Mouse (Mus musculus) stomach, embryonic 15.5 days (tissue): ENCODE data around the gene Ccr4. TPM values are rescaled to one million over a fixed set of nuclear protein-coding genes. Genes with fewer than 3 reads are reported as not detected.
"Not testable (repeated sequence)": the region's sequence is repeated elsewhere in the genome, so short reads cannot be mapped to it uniquely, and the experiment has no call there.

Experiments
- ATAC-seq: fragments of 200-750 bp; cut with Nextera tagmentation; 2 replicates; pipeline ENCODE4 v1.8.0; 2017; ENCODE audit warnings: low read depth, moderate number of reproducible peaks, moderate TSS enrichment; ENCODE audit not compliant: insufficient read depth, low FRiP score
- H3K27ac ChIP-seq: fragments of 300-500 bp; sonication (generic); 2 replicates; pipeline ENCODE4 v1.5.1; 2015; ENCODE audit warnings: mild to moderate bottlenecking, inconsistent platforms
- H3K27me3 ChIP-seq: fragments of 300-500 bp; sonication (generic); replicated peaks from 2 replicates; pipeline ENCODE4 v1.6.1; 2015; ENCODE audit warnings: inconsistent platforms
- H3K36me3 ChIP-seq: fragments of 300-500 bp; sonication (generic); 2 replicates; pipeline ENCODE4 v1.6.1; 2015; ENCODE audit warnings: inconsistent platforms
- H3K4me1 ChIP-seq: fragments of 300-500 bp; sonication (generic); 2 replicates; pipeline ENCODE4 v1.6.1; 2015; ENCODE audit warnings: inconsistent platforms
- H3K4me2 ChIP-seq: fragments of 300-500 bp; sonication (generic); 2 replicates; pipeline ENCODE4 v1.6.1; 2015; ENCODE audit warnings: mild to moderate bottlenecking, inconsistent platforms
- H3K4me3 ChIP-seq: fragments of 300-500 bp; sonication (generic); replicated peaks from 2 replicates; pipeline ENCODE4 v1.5.1; 2015; ENCODE audit warnings: inconsistent platforms
- H3K9ac ChIP-seq: fragments of 300-500 bp; sonication (generic); 2 replicates; pipeline ENCODE4 v1.6.1; 2015; ENCODE audit warnings: inconsistent platforms
- H3K9me3 ChIP-seq: fragments of 300-500 bp; sonication (generic); 2 replicates; pipeline ENCODE4 v1.6.1; 2016; ENCODE audit warnings: inconsistent platforms
- WGBS: fragments of 180-500 bp; shearing (Covaris S2); methylation state at CpG from one replicate; pipeline ENCODE4 v1.1.7; 2015; 5-methylcytosine and 5-hydroxymethylcytosine counted together
- polyA plus RNA-seq: library from polyadenylated mRNA; unstranded; fragments of >200 nt; fragmentation: Nextera tagmentation; extraction: Ambion mirVana; gene quantifications from 2 replicates; pipeline ENCODE4 v1.2.1, GENCODE M21; 2015

Gene Ccr4
- polyA plus RNA-seq, 1 experiment from 2014 or later: 0.04 TPM

DNA sequence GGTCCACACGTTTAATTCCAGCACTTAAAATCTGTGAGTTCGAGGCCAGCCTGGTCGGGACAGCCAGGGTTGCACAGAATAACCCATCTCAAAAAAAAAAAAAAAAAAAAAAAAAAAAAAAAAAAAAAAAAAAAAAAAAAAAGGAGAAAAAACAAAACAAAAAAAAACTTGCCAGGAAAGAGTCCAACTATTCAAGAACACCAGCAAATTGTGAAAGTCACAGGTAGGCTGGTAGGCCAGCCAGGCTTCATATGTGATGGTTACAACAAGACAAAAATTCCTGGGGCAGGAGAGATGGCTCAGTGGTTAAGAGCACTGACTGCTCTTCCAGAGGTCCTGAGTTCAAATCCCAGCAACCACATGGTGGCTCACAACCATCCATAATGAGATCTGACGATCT is 15.8 kb upstream of the Ccr4 start:
- H3K9ac ChIP-seq, H3K27ac ChIP-seq, H3K9me3 ChIP-seq, H3K36me3 ChIP-seq, H3K4me1 ChIP-seq, H3K4me2 ChIP-seq, H3K27me3 ChIP-seq, ATAC-seq, H3K4me3 ChIP-seq: not testable (repeated sequence)
- WGBS: 60% methylated on average over 4 of the region's 4 CpGs

GRCm38 (mm10) chr9:114518812-114519477 is 14.2 kb upstream of the Ccr4 start:
- Histone ChIP-seq H3K36me3 (peaks cover 2% of the 10 kb centered on the region), H3K4me1 (no peaks in the 10 kb centered on the region), H3K9ac (no peak overlapping the region), H3K27me3 (no peaks in the 10 kb centered on the region), H3K4me3 (no peak overlapping the region), H3K4me2 (no peak overlapping the region), H3K27ac (no peak overlapping the region), H3K9me3 (no peaks in the 10 kb centered on the region)
- 61% methylated on average over 9 of the region's 9 CpGs for WGBS
- no peak for ATAC-seq

GRCm38 (mm10) chr9:114517924-114518497 is 13.3 kb upstream of the Ccr4 start:
- no peak overlapping the region for H3K4me3 ChIP-seq
- no peak for ATAC-seq
- no peaks in the 10 kb centered on the region for H3K4me1 ChIP-seq
- no peaks in the 10 kb centered on the region for H3K27me3 ChIP-seq
- no peak overlapping the region for H3K4me2 ChIP-seq
- H3K27ac ChIP-seq: no peak overlapping the region
- 76% methylated on average over 13 of the region's 13 CpGs for WGBS
- no peak overlapping the region for H3K9ac ChIP-seq
- peaks cover 12% of the 10 kb centered on the region for H3K36me3 ChIP-seq
- peaks cover under 1% of the 10 kb centered on the region; the same call in 1 of the 2 replicates for H3K9me3 ChIP-seq

DNA sequence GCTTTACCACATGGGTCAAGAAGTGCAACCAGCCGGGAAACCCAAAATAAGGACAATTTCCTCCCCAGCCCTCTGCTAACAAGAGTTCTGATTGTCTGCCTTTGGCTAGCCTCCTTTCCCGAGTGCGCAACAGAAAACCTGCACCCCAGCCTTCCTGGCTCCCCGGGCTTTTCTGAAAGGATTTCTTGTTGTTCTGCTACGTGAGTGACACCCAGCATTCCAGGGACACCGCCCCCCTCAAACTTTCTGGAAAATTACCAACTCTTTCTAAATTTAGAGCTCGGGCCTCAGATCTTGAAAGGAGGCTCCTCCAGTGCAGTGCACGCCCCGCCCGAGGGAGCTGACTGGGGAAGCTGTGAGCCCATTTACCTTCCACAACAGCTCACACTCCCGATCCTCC is 10.6 kb upstream of the Ccr4 start, which contains the start of gene C130032M10Rik:
Gene C130032M10Rik, plus strand, starts transcription at position 334 of the 400 bp plus-strand sequence.
- ATAC-seq: no peak
- 53% methylated on average over 11 of the region's 11 CpGs for WGBS
- no peaks in the 10 kb centered on the region for H3K4me1 ChIP-seq
- H3K4me3 ChIP-seq: no peak within 1 kb of the TSS
- no peaks in the 10 kb centered on the region for H3K27me3 ChIP-seq
- peaks cover 6% of the 10 kb centered on the region; the same call in 1 of the 2 replicates for H3K9me3 ChIP-seq
- H3K9ac ChIP-seq: no peak within 1 kb of the TSS
- H3K27ac ChIP-seq: no peak within 1 kb of the TSS
- peaks cover 31% of the 10 kb centered on the region for H3K36me3 ChIP-seq
- H3K4me2 ChIP-seq: no peak within 1 kb of the TSS

GRCm38 (mm10) chr9:114512831-114513230 is 8.1 kb upstream of the Ccr4 start:
- 97% methylated on average over 21 of the region's 21 CpGs for WGBS

GRCm38 (mm10) chr9:114509785-114510184 is 5.1 kb upstream of the Ccr4 start:
- peaks cover 6% of the 10 kb centered on the region; the same call in 1 of the 2 replicates for H3K9me3 ChIP-seq
- peaks cover 31% of the 10 kb centered on the region for H3K36me3 ChIP-seq
- H3K4me3 ChIP-seq: no peak overlapping the region
- 88% methylated on average over 9 of the region's 9 CpGs for WGBS
- no peak overlapping the region for H3K4me2 ChIP-seq
- H3K9ac ChIP-seq: no peak overlapping the region
- no peak for ATAC-seq
- H3K4me1 ChIP-seq: no peaks in the 10 kb centered on the region
- no peaks in the 10 kb centered on the region for H3K27me3 ChIP-seq
- H3K27ac ChIP-seq: no peak overlapping the region

More at GRCm38 (mm10) chr9:114512831-114513230, 8.1 kb upstream of the Ccr4 start:
- H3K4me2 ChIP-seq: no peak overlapping the region
- no peaks in the 10 kb centered on the region for H3K4me1 ChIP-seq
- ATAC-seq: no peak
- H3K9ac ChIP-seq: no peak overlapping the region
- no peak overlapping the region for H3K4me3 ChIP-seq
- no peak overlapping the region for H3K27ac ChIP-seq
- peaks cover 6% of the 10 kb centered on the region; the same call in 1 of the 2 replicates for H3K9me3 ChIP-seq
- H3K36me3 ChIP-seq: peaks cover 31% of the 10 kb centered on the region
- no peaks in the 10 kb centered on the region for H3K27me3 ChIP-seq

DNA sequence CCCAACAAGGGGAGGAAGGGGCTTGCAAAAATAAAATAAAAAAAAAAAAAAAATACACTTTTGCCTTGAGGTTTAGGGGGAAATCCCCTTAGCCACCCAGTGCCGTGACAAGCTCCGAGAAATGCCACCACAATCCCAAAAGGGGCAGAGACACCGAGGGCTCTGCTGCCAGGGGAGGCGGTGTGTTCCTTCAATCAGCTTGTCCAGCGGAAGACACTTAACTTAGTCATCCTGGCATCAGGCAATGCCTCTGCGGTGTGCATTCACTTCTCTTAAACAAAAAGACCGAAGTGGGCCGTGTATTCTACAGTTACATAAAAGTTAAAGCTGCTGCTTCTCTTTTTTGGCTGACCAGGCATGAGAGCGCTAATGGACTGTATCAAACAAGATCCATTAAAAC is 2.7 kb upstream of the Ccr4 start:
- 90% methylated on average over 9 of the region's 9 CpGs for WGBS
- Histone ChIP-seq H3K4me1 (no peaks in the 10 kb centered on the region), H3K27ac (no peak overlapping the region), H3K9ac (no peak overlapping the region), H3K9me3 (no peaks in the 10 kb centered on the region), H3K27me3 (no peaks in the 10 kb centered on the region), H3K36me3 (peaks cover 13% of the 10 kb centered on the region; the same call in 1 of the 2 replicates), H3K4me3 (no peak overlapping the region), H3K4me2 (no peak overlapping the region)
- no peak for ATAC-seq

- H3K9me3 ChIP-seq: no peaks in the 10 kb centered on the region
- no peak overlapping the region for H3K4me3 ChIP-seq
- no peak for ATAC-seq
- H3K9ac ChIP-seq: no peak overlapping the region
- H3K4me1 ChIP-seq: no peaks in the 10 kb centered on the region
- no peak overlapping the region for H3K27ac ChIP-seq
- H3K36me3 ChIP-seq: peaks cover 7% of the 10 kb centered on the region; the same call in 1 of the 2 replicates
- WGBS: 58% methylated on average over 4 of the region's 4 CpGs
- H3K4me2 ChIP-seq: no peak overlapping the region
- H3K27me3 ChIP-seq: no peaks in the 10 kb centered on the region
Observed at GRCm38 (mm10) chr9:114506564-114506963, 1.8 kb upstream of the Ccr4 start.

- no peaks in the 10 kb centered on the region for H3K4me1 ChIP-seq
- WGBS: 59% methylated on average over 15 of the region's 15 CpGs
- no peak overlapping the region for H3K4me3 ChIP-seq
- H3K9me3 ChIP-seq: no peaks in the 10 kb centered on the region
- H3K27me3 ChIP-seq: no peaks in the 10 kb centered on the region
- H3K4me2 ChIP-seq: no peak overlapping the region
- no peaks in the 10 kb centered on the region for H3K36me3 ChIP-seq
- H3K9ac ChIP-seq: no peak overlapping the region
- H3K27ac ChIP-seq: no peak overlapping the region
- ATAC-seq: no peak
Observed at GRCm38 (mm10) chr9:114502711-114503427, 1.8 kb downstream of the Ccr4 start.

DNA sequence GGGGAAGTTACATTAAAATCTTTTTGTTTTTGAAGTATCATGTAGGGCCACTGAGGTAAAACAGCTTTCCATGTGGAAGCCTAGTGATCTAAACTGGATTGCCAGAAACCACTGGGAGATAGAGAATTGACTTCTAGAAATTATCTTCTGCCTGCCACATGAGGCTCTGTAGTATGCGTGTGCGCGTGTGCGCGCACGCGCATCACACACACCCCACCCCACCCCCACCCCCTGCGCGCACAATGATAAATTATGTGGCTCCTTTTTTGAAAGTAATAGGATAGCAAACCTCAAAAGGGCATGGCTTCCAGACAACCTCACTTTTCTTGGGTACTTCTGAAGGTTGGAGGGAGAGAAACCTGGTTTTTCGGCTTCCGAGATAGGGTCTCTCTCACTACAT is 2.8 kb downstream of the Ccr4 start:
- Histone ChIP-seq H3K27me3 (no peaks in the 10 kb centered on the region), H3K4me3 (no peak overlapping the region), H3K4me2 (no peak overlapping the region), H3K9ac (no peak overlapping the region), H3K4me1 (no peaks in the 10 kb centered on the region), H3K9me3 (no peaks in the 10 kb centered on the region), H3K27ac (no peak overlapping the region), H3K36me3 (no peaks in the 10 kb centered on the region)
- 96% methylated on average over 11 of the region's 11 CpGs for WGBS
- ATAC-seq: no peak

GRCm38 (mm10) chr9:114501111-114501510 is 3.6 kb downstream of the Ccr4 start:
- 88% methylated on average over 7 of the region's 7 CpGs for WGBS
- Histone ChIP-seq H3K4me2 (no peak overlapping the region), H3K4me1 (no peaks in the 10 kb centered on the region)

More at GRCm38 (mm10) chr9:114501111-114501510, 3.6 kb downstream of the Ccr4 start:
- Histone ChIP-seq H3K27me3 (no peaks in the 10 kb centered on the region), H3K27ac (no peak overlapping the region), H3K9ac (no peak overlapping the region), H3K9me3 (no peaks in the 10 kb centered on the region), H3K4me3 (no peak overlapping the region), H3K36me3 (no peaks in the 10 kb centered on the region)
- no peak for ATAC-seq
